Mouse (Mus musculus): ENCODE results near the gene Tssk2.

The Tssk2 gene

GRCm38 (mm10) chr16:17949421-17949877, 51.0 kb downstream of the Tssk2 start:
- no peak for DNase-seq (ENCODE audit: low spot score)

Data from c-Kit-positive CD71-positive TER-119-positive erythroid progenitor cells, embryonic 14.5 days (primary cell).